Mouse (Mus musculus) testis, postnatal 14 days (tissue): Measurements from ENCODE around the gene Cldn16.
"Not testable (repeated sequence)": the region's sequence is repeated elsewhere in the genome, so short reads cannot be mapped to it uniquely, and the experiment has no call there.

Source experiments
- DNase-seq: peaks from one replicate; pipeline ENCODE4 v3.0.0; 2021; ENCODE audit warnings: low spot score

Gene Cldn16

DNA sequence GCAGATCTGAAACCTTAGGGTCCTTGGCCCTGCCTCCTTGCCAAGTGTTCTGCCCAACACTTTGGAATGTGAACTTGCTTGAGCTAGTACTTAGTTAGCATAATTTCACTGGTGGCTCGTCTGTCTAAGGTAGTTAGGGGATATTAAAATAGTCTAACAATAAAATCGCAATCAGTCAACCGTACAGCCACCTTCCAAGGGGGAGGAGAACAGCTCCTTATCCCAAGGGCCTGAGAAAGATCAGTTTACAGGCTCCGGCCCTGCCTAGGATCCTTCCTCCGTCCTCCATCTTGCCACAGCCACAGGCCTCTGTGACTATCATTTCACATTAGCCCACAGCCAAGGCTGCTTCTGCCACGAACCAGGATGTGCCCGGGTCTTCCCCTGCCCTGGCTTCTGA is at the start of gene Cldn16:
TSS of gene Cldn16 (plus strand) at position 301 of the 400 bp plus-strand sequence.
- DNase-seq: no peak

GRCm38 (mm10) chr16:26418616-26419015 is 44.3 kb upstream of the Cldn16 start:
- no peak for DNase-seq

DNA sequence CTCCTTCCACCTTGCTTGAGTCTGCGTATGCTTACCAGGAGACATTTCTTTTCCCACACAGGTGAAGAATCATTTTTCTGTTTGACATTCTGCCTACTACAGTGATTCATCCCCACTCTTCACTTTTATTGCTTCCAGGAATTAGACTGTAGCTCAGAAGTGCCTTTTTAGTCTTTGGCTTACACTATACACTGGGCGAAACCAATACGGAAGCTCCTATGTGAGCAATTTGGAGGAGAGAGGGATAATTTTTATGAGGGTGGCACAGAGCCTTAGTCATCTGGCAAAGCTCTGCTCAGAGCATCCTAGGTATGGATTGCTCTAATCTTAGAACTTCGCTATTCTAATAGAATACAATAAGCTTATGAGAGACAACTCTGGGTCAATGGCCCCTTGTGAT is 40.9 kb upstream of the Cldn16 start:
- no peak for DNase-seq

GRCm38 (mm10) chr16:26430246-26430645 is 32.7 kb upstream of the Cldn16 start:
- DNase-seq: no peak

- no peak for DNase-seq
These were observed 29.4 kb upstream of the Cldn16 start for GRCm38 (mm10) chr16:26433486-26433885.

GRCm38 (mm10) chr16:26440031-26440430 is 22.9 kb upstream of the Cldn16 start:
- DNase-seq: no peak

DNA sequence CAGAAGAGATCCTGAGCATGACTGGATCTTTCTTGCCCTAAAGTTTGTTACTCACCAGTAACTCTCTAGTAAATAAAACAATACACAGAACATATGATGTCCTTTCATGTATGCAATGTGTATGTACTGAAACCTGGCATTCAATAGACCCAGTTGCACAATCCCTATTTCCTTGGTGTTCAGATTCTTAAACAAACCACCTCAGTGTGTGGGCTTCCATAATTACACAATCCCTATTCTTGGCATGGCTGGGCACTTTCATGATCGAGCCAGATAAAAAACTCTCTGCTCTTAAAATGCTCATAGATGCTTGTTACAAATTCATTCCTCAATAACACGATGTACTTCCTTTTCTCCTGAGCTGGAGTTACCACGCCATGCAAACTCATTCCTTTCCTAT is 21.8 kb upstream of the Cldn16 start:
- no peak for DNase-seq

GRCm38 (mm10) chr16:26444843-26445242 is 18.1 kb upstream of the Cldn16 start:
- DNase-seq: no peak

DNA sequence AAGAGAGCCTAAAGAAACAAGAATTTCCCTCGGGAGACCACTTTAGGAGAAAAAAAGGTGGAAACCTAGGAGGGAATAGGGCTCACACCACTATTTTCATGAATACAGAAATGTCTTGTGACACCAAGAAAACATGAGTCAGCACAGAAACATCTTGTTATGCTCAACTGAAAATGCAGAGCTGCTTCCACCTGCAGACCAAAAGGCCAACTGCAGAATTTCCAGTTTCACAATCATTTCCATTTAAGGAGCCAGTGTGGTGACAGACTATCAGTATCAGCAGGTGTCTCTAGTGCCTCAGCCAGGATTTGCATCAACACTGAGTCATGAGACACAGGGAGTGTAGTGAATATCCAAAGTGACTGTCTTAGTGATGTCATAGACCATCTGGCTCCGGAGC is 15.3 kb upstream of the Cldn16 start:
- no peak for DNase-seq

- no peak for DNase-seq
These were observed 8.8 kb upstream of the Cldn16 start for GRCm38 (mm10) chr16:26454163-26454562.

- no peak for DNase-seq
These were observed 6.8 kb upstream of the Cldn16 start for GRCm38 (mm10) chr16:26456182-26456581.

DNA sequence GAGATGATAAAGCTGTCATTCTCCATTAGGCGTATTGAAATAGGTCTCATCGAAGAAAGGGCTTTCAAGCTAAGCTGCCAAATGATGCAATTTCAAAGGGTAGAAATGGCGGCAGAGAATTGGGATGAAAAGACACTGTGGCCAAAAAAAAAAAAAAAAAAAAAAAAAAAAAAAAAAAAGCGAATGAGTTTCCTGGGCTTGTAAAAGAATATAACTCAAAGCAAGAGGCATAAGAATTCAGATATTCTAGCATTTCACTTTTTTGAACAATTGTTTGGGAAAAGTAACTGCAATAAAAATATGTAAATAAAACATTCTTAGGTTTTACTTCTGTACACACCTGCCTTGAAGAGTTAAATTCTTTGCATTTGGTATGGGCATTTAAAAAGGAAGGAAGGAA is 3.6 kb downstream of the Cldn16 start:
- DNase-seq: no peak

- no peak for DNase-seq
These were observed 8.3 kb downstream of the Cldn16 start for GRCm38 (mm10) chr16:26471254-26471653.

DNA sequence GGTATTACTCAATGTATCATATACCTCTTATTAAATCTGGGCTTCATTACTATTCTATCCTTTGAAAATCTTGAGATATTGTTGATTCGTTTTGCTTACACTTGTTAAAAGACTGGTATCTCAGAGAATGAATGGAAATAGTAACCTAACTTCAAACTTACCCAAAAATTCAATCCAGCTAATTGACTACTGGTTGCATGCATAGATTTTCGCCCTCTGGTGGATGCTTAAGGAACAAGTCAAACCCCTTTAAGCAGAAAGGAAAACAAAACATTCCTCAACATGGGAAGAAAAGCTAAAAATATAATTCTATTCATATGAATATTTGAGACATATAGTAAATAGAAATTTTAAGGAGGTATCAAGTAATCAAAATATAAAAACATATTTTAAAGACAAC is 32.8 kb downstream of the Cldn16 start:
- no peak for DNase-seq

- not testable (repeated sequence) for DNase-seq
These were observed 36.8 kb downstream of the Cldn16 start for GRCm38 (mm10) chr16:26499705-26500104.

GRCm38 (mm10) chr16:26500738-26501137 is 37.8 kb downstream of the Cldn16 start:
- no peak for DNase-seq

- no peak for DNase-seq
These were observed 42.0 kb downstream of the Cldn16 start for GRCm38 (mm10) chr16:26504961-26505360.

GRCm38 (mm10) chr16:26519596-26519995 is 56.7 kb downstream of the Cldn16 start:
- DNase-seq: no peak

DNA sequence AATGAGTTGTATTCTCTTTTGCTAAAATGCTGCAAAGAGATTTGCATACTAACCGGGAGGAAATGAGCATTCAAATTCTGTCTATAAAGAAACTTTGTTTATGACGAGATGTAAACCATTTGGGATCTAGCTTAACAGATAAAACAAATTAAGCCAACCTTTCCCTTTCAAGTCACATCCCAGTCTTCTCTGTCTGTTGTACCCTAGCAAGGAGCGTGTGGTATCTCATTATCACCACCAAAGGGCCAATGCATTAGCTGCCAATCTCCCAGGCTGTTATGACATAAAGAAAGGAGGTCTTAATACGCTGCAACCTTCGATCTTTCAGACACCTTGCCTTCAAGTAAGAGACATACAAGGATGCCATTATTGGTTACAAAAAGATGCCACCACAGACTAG is 62.9 kb downstream of the Cldn16 start:
- no peak for DNase-seq

DNA sequence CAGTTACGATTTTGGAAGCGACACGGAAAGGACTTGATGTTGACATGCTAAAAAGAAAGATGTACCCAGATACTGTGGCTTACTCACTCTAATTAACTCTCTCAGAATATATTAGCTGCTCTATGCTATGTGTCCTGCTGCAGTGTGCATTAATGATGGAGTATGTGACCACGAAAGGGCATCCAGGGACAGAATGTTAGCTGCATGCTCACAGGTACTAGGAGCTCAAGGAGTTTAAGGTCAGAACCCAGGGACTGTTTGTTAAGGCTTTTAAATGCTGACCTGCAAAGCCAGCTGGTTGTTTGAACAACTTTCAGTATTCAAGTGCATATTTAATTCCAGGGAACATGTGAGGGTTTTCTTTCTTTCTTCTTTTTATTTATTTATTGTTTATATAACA is 63.7 kb downstream of the Cldn16 start, which contains the start of gene Tmem207:
TSS of gene Tmem207 (minus strand) at position 101 of the 400 bp plus-strand sequence.
- no peak for DNase-seq

- no peak for DNase-seq
These were observed 65.2 kb downstream of the Cldn16 start for GRCm38 (mm10) chr16:26527931-26528666.

DNA sequence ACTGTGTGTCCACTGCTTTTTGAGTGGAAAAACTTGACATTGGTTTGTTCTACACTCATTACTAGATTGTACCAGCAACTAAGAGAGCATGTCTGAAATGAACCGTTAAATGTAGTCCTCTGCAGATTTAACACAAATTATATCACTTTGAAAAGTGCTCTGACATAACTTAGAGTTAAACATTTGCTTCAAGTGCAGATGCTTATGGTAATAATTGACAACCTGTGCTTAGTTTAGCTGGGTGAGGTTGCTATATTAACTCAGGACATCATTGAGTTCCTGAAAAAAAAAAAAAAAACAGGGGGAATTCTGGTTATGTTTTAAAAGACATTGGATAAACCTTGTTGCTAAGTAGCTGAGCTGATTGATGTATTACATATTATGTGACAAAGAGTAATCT is 67.5 kb downstream of the Cldn16 start:
- no peak for DNase-seq

DNA sequence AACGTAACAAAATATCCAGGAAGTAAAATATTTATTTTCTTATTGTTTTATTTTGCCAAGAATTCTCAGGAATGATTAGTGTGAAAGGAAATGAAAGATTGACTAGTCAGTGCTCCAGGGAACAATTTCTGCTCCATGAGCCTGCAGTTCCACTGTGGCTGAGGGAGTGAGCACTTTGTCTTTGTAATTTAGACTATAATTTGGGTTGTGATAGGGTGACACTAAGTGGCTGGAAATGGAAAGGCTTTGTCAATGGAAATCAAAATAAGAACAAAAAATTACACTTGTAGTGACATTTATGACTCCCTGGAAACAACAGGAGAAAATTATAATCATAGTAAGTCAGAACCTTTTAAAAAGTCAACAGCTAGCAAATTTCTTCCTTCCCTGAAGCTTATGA is 69.4 kb downstream of the Cldn16 start:
- no peak for DNase-seq
